Mouse (Mus musculus) fibroblast of lung, adult 2 months (primary cell): ENCODE data around the gene Gna13.

Source experiments
- DNase-seq: peaks from one replicate; pipeline ENCODE4 v3.0.0-alpha.2; 2011; ENCODE audit warnings: low read depth

Gna13 gene

GRCm38 (mm10) chr11:109423294-109423693, 60.7 kb downstream of the Gna13 start:
- no peak for DNase-seq

GRCm38 (mm10) chr11:109425392-109426271, 63.0 kb downstream of the Gna13 start, which contains the start of gene Amz2:
TSS of gene Amz2 (plus strand) at chr11:109425946.
- DNase-seq = peak; percentile 95

DNA sequence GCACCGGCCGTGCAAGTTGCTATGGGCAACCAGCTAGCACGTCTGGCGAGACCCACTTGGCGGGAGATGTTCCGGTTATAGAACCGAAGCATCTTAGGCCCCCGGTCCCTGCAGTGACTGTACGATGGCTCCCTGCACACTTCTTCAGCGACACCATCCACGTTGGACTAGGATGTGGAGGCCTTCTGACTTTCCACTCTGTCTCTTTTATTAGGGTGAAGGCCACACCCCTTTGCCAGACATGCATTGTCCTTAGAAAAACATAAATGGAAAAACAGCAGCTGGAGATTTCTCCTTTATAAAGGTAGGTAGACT, 63.6 kb downstream of the Gna13 start:
- no peak for DNase-seq

DNA sequence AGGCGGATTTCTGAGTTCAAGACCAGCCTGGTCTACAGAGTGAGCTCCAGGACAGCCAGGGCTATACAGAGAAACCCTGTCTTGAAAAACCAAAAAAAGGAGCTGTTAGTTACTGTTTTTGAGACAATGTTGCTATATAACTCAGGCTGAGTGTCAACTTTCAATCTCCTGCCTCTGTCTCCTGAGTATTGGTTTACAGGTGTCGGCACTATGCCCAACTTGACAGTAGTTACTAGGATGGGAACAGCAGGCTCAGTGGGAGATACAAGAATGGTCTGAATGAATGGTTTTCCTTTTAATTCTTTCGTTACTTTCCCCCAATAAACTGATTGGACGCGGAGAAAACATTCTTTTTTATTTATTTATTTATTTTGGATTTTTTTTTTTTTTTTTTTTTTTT, 64.7 kb downstream of the Gna13 start:
- no peak for DNase-seq

GRCm38 (mm10) chr11:109434233-109434798, 71.7 kb downstream of the Gna13 start:
- no peak for DNase-seq

GRCm38 (mm10) chr11:109436889-109437288, 74.3 kb downstream of the Gna13 start:
- no peak for DNase-seq

- no peak for DNase-seq
Observed at GRCm38 (mm10) chr11:109439209-109439608, 76.6 kb downstream of the Gna13 start.

DNA sequence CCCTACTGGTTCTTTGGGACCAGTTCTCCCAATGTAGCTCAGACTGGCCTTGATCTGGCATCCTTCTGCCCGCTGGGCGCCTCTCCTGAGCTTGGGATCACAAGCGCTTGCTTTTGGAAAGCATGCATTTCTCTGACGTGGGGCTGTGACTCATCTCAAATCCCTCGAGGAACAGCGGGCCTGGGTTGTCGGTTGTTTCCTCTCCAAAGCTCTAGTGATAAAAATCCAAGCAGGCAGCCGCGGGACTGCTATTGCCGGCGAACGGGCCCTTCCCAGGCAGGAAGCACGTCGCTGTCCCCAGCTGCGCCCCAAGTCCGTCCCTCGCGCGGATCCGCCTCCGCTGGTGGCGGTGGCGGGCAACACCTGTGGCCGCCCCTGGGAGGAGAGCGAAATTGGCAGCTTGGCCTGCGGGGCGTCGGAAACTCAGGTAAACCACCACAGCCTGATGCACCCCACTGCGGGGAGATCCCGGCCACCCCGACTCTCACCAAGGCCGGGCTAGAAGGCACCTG, 77.3 kb downstream of the Gna13 start:
- peak; percentile 74 for DNase-seq

DNA sequence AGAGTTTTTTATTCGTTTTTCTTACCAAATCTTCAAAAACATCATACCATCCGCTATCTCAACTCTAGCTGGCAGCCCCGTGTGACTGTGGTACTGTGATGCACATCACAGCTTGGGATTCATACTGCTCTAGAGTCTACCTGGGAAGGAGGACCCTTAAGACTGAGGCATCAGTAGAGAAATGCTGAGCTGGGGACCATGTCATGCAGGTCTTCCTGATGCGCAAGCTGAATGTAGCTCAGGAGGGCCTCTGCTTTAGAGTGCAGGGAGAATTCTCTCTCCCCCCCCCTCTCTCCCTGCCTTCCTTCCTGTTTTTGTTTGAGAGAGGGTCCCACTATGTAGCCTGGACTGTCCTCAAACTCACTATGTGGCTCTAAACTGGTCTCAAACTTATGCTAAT, 78.0 kb downstream of the Gna13 start:
- DNase-seq = no peak

- DNase-seq = no peak
Observed at GRCm38 (mm10) chr11:109441119-109441518, 78.5 kb downstream of the Gna13 start.

- no peak for DNase-seq
Observed at GRCm38 (mm10) chr11:109442166-109442730, 79.6 kb downstream of the Gna13 start.

DNA sequence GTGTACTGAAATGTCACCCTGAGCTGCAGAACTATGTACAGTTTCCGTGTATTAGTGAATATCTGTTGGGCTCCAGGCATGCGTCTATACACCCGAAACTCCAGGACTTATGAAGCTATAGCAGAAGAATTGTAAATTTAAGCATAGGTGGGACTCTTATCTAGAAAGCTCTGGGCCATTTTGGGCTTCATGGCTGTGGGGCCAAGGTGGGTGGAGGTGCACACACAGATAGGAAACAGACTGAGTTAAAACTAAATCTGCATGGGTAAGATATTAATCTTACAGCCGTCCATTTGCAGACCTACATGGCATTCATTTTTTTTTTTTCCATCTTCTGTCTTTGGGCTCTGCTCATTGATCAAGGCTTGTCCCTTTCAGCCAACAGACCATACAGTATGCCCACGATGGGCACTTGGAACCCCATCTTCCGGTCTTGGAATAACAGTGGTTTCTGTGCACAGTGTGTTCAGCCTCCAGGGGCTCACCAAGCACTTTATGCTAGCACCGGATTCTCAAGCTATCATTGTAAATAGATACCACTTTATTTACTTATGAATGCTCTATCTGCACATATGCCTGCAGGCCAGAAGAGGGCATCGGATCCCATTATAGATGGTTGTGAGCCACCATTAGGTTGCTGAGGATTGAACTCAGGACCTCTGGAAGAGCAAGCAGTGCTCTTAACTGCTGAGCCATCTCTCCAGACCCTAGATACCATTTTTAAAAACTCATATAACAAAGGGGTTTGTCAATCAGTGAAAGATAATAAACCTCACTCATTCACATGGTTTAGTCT, 81.0 kb downstream of the Gna13 start:
- no peak for DNase-seq

DNA sequence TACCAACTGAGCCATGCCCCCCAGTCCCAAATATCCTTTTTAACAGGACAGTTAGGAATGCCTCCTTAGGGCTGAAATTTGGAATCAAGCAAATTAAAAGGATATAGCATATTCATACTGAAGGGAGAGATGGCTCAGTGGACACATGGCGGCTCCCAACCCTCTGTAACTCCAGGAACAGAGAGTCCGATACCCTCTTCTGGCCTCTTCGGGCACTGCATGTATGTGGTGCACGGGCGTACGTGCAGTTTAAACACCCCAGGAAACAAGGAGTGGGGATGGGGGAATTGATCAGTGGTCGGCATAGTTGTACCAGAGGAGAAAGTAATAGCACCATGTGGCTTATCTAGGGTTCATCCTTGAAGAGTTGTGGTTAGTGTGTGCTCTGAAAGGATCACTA, 82.0 kb downstream of the Gna13 start:
- DNase-seq = no peak

- DNase-seq = peak; percentile 17
Observed at GRCm38 (mm10) chr11:109445438-109446035, 82.9 kb downstream of the Gna13 start.
